In the genomic region with DNA sequence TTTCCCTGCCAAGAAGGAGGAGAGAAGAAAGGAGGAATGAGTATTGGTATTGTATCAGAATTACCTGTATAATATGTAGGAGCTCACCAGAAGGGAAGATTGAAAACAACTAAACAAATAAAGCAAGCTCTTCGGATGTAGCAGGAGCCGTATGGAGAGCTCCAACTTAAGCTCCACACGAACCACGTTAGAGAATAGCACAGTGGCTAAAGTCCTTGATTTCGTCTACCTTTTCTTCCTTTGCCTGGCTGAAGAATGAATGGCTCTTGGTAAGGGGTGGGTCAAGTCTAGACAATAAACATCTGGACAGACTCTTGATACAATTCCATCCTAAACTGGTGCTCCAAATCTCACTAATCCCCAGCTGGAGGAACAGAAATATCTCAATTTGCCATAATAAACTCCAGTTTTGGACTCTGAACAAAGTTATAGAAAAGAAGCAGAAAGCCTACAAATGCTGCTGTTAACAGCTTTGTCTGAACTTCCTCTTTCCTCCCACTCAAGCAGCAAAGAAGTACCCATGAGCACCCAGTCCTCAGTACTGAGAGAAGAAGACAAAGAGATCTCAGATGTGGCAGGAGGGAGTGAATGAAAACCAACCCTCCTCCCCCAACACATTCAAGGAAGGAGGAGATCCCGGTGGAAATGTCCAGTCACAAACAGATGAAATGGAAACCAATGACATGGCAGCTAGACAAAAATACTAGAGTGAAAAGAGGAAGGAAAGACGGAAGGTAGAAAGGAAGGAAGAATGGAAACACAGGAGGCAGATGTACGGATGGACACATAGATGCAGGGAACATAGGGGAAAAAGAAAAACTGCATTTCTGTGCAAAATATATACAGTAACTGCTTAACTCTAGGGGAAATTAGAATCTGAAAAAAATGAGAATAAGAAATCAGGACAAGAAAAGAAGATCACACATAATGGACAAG, we compare ENCODE assay signal across 28 mouse cellular contexts. TPM values are rescaled to one million over a fixed set of nuclear protein-coding genes. Genes with fewer than 3 reads are reported as not detected.
DNase-seq lines count a peak whose midpoint lies in the region; ATAC-seq and TF ChIP-seq lines count a peak whose summit lies in the region.
"Had no signal": no experiment of that assay in that cellular context is flagged by ENCODE, and none has a peak within 500 bp of the region (broad histone marks: within the 10 kb centered on the region; RNA-seq: fewer than 3 reads in every experiment).

No protein-coding gene starts in this region.

- no peak overlapping the region for H3K27ac ChIP-seq in forebrain, embryonic 13.5 days
- no peak overlapping the region for H3K27ac ChIP-seq in intestine, postnatal 0 days (ENCODE audit: low read depth, low read length)
- H3K27ac ChIP-seq: forebrain, embryonic 10.5 days; heart, embryonic 15.5 days; intestine, embryonic 15.5 days; layer of hippocampus, adult 2 months; limb, embryonic 12.5 days; liver, embryonic 12.5 days; midbrain, embryonic 15.5 days had no signal

- no peaks in the 10 kb centered on the region for H3K27me3 ChIP-seq in forebrain, embryonic 13.5 days
- H3K27me3 ChIP-seq in intestine, postnatal 0 days (replicated peaks; ENCODE audit: control insufficient read depth, insufficient read depth, low read length): no peaks in the 10 kb centered on the region
- H3K27me3 ChIP-seq: heart, embryonic 15.5 days; intestine, embryonic 15.5 days; limb, embryonic 12.5 days; liver, embryonic 12.5 days; midbrain, embryonic 15.5 days had no signal

- H3K9ac ChIP-seq in forebrain, embryonic 13.5 days: no peak overlapping the region
- no peak overlapping the region for H3K9ac ChIP-seq in intestine, postnatal 0 days (ENCODE audit: low read depth, low read length)
- H3K9ac ChIP-seq: forebrain, postnatal 0 days; heart, embryonic 15.5 days; intestine, embryonic 15.5 days; limb, embryonic 12.5 days; liver, embryonic 12.5 days; midbrain, embryonic 15.5 days had no signal

- no peak overlapping the region for H3K4me3 ChIP-seq in forebrain, embryonic 13.5 days
- H3K4me3 ChIP-seq in intestine, postnatal 0 days (ENCODE audit: low read depth, low read length): no peak overlapping the region
- H3K4me3 ChIP-seq: forebrain, embryonic 10.5 days; heart, embryonic 15.5 days; intestine, embryonic 15.5 days; layer of hippocampus, adult 2 months; limb, embryonic 12.5 days; liver, embryonic 12.5 days; midbrain, embryonic 15.5 days; myocyte had no signal

- WGBS in forebrain, embryonic 13.5 days: 72% methylated on average over 8 of the region's 8 CpGs
- 77% methylated on average over 8 of the region's 8 CpGs for WGBS in intestine, postnatal 0 days

- no peak overlapping the region for H3K4me2 ChIP-seq in forebrain, embryonic 13.5 days
- H3K4me2 ChIP-seq in intestine, postnatal 0 days (replicated peaks; ENCODE audit: low read depth): no peak overlapping the region
- H3K4me2 ChIP-seq: heart, embryonic 15.5 days; intestine, embryonic 15.5 days; limb, embryonic 12.5 days; liver, embryonic 12.5 days; midbrain, embryonic 15.5 days had no signal

- no peaks in the 10 kb centered on the region for H3K9me3 ChIP-seq in forebrain, embryonic 13.5 days (replicated peaks)
- no peaks in the 10 kb centered on the region for H3K9me3 ChIP-seq in intestine, postnatal 0 days (ENCODE audit: control insufficient read depth)
- H3K9me3 ChIP-seq: forebrain, embryonic 10.5 days; heart, embryonic 15.5 days; intestine, embryonic 15.5 days; limb, embryonic 12.5 days; liver, embryonic 12.5 days; midbrain, embryonic 15.5 days had no signal

- H3K4me1 ChIP-seq in forebrain, embryonic 13.5 days: no peaks in the 10 kb centered on the region
- H3K4me1 ChIP-seq in intestine, postnatal 0 days (replicated peaks; ENCODE audit: control insufficient read depth, insufficient read depth, low read length): no peaks in the 10 kb centered on the region
- H3K4me1 ChIP-seq: forebrain, embryonic 10.5 days; intestine, embryonic 15.5 days; limb, embryonic 12.5 days; midbrain, embryonic 15.5 days had no signal

- DNase-seq in A20 (ENCODE audit: low read depth, low spot score): peak; percentile 60
- DNase-seq in CD4-positive, CD25-positive, alpha-beta regulatory T cell, adult 2 months (ENCODE audit: low read depth, low spot score): peak; percentile 21
- DNase-seq in naive thymus-derived CD4-positive, alpha-beta T cell, adult 2 months (ENCODE audit: low read depth): peak; percentile 28
- no peak for DNase-seq in layer of hippocampus, adult 9-11 months
- DNase-seq: adrenal gland, postnatal 36 days; cerebellum, adult 11 months; cerebellum, adult 9-11 months; forebrain, postnatal 0 days; gastrocnemius, postnatal 25 days; heart, postnatal 36 days; kidney, postnatal 25 days; layer of hippocampus, postnatal 36 days; lung, adult 2 months; lung, postnatal 14 days; thymus, postnatal 36 days had no signal

- TF ChIP-seq CTCF in intestine, postnatal 0 days (IDR thresholded peaks at IDR 0.05; ENCODE audit: low read depth): no peak

- ATAC-seq in common myeloid progenitor, adult 5-6 weeks (replicated peaks; ENCODE audit: low read depth, poor library complexity, severe bottlenecking): peak; percentile 61
- ATAC-seq in forebrain, embryonic 13.5 days: no peak
- no peak for ATAC-seq in intestine, postnatal 0 days
- ATAC-seq: forebrain, postnatal 0 days; hindbrain, embryonic 16.5 days; intestine, embryonic 15.5 days; liver, embryonic 12.5 days; midbrain, embryonic 15.5 days had no signal

- H3K36me3 ChIP-seq in forebrain, embryonic 13.5 days (ENCODE audit: poor library complexity, severe bottlenecking): no peaks in the 10 kb centered on the region
- H3K36me3 ChIP-seq in intestine, postnatal 0 days (ENCODE audit: control insufficient read depth, insufficient read depth): peaks cover 4% of the 10 kb centered on the region; the same call in 1 of the 2 replicates
- H3K36me3 ChIP-seq: forebrain, embryonic 10.5 days; heart, embryonic 15.5 days; intestine, embryonic 15.5 days; limb, embryonic 12.5 days; midbrain, embryonic 15.5 days had no signal

RNA-seq across cellular contexts. Expression of a gene that starts 45.4 kb away (rescaled TPM):
- total RNA-seq in common myeloid progenitor, adult 5-6 weeks (2017): not detected in 2 replicates
- 2.5 and 2.9 TPM in 2 replicates for polyA plus RNA-seq in forebrain, embryonic 13.5 days (2015; fragmentation: Nextera tagmentation; extraction: Ambion mirVana)
- 26.9 and 29.9 TPM in 2 replicates for polyA plus RNA-seq in intestine, postnatal 0 days (2015; fragmentation: Nextera tagmentation; extraction: Ambion mirVana)
- total RNA-seq: megakaryocyte-erythroid progenitor cell, adult 5-6 weeks had no signal
- polyA plus RNA-seq: myocyte had no signal
